Mouse (Mus musculus) cerebellum, adult 18-20 months (tissue): Measurements from ENCODE around the gene Ppm1h.
A peak's percentile ranks its signal among the peaks of the same experiment; 100 is the strongest.

ENCODE experiments used
- DNase-seq, 2 experiments: peaks; one replicate each; pipeline ENCODE4 v3.0.0; 2021

Gene Ppm1h

GRCm38 (mm10) chr10:122819808-122820207, 141.2 kb downstream of the Ppm1h start:
- peak in 1 of 2 experiments; percentile 42 for DNase-seq

- DNase-seq, result peak; percentile 52 to 54
Measured at GRCm38 (mm10) chr10:122821549-122821948, 143.0 kb downstream of the Ppm1h start.

GRCm38 (mm10) chr10:122823642-122824041, 145.1 kb downstream of the Ppm1h start:
- DNase-seq, result no peak

- DNase-seq, result no peak
Measured at GRCm38 (mm10) chr10:122826696-122827331, 148.3 kb downstream of the Ppm1h start.

GRCm38 (mm10) chr10:122827719-122828414, 149.3 kb downstream of the Ppm1h start:
- no peak for DNase-seq

- DNase-seq, result peak in 1 of 2 experiments; percentile 34
Measured at GRCm38 (mm10) chr10:122829801-122830217, 151.2 kb downstream of the Ppm1h start.

- DNase-seq, result no peak
Measured at GRCm38 (mm10) chr10:122830638-122831037, 152.1 kb downstream of the Ppm1h start.

GRCm38 (mm10) chr10:122842014-122842413, 163.5 kb downstream of the Ppm1h start:
- peak; percentile 91 to 93 for DNase-seq

- DNase-seq, result no peak
Measured at GRCm38 (mm10) chr10:122842961-122843360, 164.4 kb downstream of the Ppm1h start.

GRCm38 (mm10) chr10:122845471-122845870, 166.9 kb downstream of the Ppm1h start:
- DNase-seq, result peak; percentile 73 to 80

GRCm38 (mm10) chr10:122846476-122846875, 167.9 kb downstream of the Ppm1h start:
- no peak for DNase-seq

- no peak for DNase-seq
Measured at GRCm38 (mm10) chr10:122848020-122848457, 169.5 kb downstream of the Ppm1h start.

GRCm38 (mm10) chr10:122851267-122852160, 173.0 kb downstream of the Ppm1h start:
- DNase-seq, result no peak

GRCm38 (mm10) chr10:122854571-122854970, 176.0 kb downstream of the Ppm1h start:
- no peak for DNase-seq

- DNase-seq, result no peak
Measured at GRCm38 (mm10) chr10:122855149-122855548, 176.6 kb downstream of the Ppm1h start.

GRCm38 (mm10) chr10:122856040-122856764, 177.6 kb downstream of the Ppm1h start:
- no peak for DNase-seq

- DNase-seq, result no peak
Measured at GRCm38 (mm10) chr10:122857155-122857554, 178.6 kb downstream of the Ppm1h start.

GRCm38 (mm10) chr10:122858904-122859641, 180.5 kb downstream of the Ppm1h start:
- no peak for DNase-seq

GRCm38 (mm10) chr10:122859642-122859997, 181.1 kb downstream of the Ppm1h start:
- no peak for DNase-seq

- DNase-seq, result no peak
Measured at GRCm38 (mm10) chr10:122860076-122860475, 181.5 kb downstream of the Ppm1h start.

GRCm38 (mm10) chr10:122861696-122862385, 183.3 kb downstream of the Ppm1h start:
- DNase-seq, result no peak
